Mouse (Mus musculus) c-Kit-negative CD71-positive TER-119-positive erythroid progenitor cells, embryonic 14.5 days (primary cell): Measurements from ENCODE around the gene Lin7a.

Source experiments
- DNase-seq: peaks from one replicate; pipeline ENCODE4 v3.0.0-alpha.2; 2013; ENCODE audit warnings: low read depth, low spot score

Gene Lin7a

DNA sequence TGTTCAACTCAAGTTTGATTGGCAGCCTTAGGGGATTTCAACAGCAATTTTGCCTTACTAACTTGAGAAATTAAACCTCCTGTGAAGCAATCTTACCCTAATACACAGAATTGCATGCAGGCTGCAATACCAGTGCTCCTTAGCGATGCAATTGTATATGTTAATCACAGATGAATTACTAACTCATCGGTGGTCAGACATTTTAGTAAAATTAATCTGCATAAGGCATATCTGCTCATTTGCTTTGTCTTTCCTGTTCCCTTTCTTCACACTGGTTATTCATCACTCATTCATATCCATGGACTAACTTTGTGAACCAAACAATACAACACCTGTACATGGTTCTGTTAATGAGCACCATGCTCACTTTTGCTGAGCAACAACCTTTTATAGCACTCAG is 20.2 kb upstream of the Lin7a start:
- no peak for DNase-seq

DNA sequence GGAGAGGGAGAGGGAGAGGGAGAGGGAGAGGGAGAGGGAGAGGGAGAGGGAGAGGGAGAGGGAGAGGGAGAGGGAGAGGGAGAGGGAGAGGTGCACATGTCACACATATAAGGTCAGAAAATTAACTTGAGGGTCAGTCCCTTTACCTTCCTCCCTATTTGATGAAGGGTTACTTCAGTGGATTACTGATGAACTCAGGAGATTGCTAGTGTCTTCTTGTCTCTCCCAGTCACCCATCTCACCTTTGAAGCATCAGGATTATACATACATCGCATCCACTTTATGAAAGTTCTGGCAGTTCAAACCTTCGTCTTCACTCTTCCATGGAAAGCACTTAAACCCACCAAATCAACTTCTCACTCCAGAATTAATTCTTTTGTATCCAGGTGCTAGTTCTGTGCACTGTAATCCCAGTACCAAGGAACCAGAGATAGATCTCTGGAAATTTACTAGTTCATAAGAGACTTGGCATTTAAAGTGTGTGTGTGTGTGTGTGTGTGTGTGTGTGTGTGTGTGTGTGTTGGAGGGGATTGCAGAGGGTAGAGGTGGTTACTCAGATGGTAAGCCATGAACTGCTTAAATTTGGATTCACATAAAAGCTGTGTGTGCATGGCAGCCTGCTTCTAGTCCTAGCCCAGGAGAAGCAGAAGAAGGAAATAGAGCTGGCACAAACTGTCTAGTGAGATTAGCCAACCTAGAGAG is 19.5 kb upstream of the Lin7a start:
- no peak for DNase-seq

DNA sequence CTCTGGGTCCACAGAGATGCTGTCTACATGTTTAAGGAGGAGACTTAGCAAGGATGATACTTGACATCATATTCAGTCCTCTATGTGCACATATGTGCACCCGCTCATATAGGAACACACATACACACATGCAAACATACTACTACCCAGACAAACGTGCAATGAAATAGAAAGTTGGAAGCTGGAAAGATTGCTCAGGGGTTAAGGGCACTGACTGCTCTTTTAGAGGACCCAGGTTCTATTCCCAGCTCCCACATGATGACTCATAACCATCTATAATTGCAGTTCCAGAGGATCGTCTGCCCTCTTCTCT is 19.0 kb upstream of the Lin7a start:
- DNase-seq = no peak

DNA sequence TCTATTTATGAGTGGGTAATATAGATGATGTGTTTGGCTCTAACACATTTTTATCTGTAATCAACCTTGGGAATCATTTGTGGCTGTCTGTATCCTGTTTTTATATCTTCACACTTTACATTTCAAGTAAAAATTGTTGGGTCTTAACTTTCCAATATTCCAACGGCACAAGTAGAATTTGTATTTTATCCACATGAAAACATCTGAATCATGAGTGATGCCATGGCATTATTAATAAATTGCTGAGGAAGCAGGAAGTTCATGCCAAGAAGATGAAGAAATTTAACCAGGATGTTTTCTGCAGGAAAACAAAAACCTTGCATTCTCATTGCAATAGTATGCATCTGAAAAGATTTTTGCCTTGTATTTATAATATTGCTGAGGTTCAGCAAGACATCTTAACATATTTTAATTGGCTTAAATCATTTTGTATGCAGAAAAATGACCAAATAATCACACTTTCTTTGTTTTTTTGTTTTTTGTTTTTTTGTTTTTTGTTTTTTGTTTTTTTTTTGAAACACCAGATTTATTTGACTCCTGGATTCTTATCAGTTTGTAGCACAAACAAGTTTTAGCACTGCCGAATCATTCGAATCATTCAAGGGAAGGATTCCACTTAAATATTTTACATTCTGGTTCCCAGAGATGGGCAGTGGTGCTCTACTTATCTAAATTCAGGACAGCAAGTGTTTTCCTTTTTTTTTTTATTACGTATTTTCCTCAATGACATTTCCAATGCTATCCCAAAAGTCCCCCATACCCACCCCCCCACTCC is 18.1 kb upstream of the Lin7a start:
- DNase-seq = no peak

DNA sequence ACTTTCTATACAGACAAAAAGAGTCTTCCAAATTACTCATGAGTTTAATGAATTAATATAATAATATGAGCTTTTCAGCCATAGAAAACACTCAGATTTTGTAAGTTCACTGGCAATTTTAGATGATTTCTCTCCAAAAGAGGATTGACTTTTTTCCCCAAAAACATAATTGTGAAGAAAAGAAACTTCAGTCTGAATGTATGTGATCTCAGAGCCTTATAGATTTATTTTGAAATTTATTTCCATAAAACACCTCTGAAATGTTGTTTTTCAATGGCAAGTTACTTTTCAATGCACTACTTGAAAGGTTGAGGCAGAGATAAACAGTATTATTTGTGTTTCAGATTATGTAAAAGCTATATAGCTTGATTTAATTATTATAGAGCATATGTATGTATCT is 16.8 kb upstream of the Lin7a start:
- no peak for DNase-seq

DNA sequence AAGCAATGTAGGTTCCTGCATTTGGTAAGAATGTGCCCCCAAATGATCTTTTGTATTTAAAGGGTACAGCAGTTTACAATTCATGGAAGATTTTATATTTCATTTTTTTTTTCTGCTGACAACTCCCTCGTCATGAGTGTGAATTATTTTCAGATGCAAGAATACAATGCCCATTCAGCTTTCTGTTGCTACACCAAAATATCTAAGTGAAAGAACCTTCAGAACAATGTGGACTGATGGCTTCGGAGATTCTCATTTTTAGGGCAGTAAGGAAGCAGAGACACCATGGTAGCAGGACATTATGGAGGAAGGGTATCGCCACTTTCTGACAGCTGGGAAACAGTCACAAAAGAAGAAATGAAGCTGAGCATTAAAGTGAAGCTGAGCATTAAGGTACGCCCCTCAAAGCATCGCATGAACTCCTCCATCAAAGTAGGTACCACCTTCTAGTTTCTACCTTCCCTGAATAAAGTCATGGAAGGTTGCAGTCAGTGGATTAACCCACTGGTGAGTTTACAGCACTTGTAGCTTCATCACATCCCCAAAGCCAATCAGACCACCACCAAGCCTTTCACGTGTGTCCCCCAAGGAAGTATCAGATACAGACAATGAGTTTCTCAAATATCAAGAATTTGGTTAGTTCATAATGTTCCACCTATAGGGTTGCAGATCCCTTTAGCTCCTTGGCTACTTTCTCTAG is 16.0 kb upstream of the Lin7a start:
- no peak for DNase-seq

DNA sequence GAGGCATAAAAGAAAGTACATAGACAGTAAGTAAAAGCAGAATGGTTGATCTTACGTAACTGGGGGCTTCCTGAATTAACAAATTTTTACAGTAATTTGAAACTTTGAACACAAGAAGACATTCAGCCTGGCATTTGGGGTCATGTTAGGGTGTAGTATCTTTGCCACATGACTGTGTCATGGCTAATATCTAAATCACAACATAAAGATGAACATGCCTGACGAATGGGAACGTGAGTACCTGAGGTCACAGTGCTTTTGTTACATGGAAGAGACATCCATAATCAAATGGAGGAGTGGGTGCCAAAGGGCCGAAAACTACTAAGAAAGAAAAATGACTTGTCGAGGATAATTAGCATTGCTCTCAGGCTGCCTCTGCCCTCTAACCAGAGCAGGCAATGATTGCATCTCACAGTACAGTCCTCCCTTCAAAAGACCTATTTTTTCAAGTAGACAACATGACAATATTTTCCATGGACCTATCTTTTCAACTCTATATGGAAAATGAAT is 15.0 kb upstream of the Lin7a start:
- no peak for DNase-seq

DNA sequence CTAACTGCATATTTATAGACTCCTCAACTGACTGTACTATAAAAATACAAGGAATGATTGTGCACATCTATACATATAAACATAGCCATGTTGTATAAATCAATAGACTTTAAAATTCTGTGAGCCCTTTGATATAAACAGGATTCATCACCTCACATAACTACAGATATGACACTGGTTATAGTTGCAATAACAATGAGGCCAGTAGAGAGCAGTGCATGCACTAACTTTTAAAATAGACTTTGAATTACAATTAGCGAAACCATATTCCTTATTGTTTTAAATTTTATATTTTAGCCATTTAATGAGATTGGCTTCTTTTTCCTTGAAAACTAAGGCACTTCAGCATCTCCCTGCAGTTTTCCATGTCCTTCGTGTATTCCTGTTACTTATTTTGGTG is 11.1 kb upstream of the Lin7a start:
- DNase-seq = no peak

DNA sequence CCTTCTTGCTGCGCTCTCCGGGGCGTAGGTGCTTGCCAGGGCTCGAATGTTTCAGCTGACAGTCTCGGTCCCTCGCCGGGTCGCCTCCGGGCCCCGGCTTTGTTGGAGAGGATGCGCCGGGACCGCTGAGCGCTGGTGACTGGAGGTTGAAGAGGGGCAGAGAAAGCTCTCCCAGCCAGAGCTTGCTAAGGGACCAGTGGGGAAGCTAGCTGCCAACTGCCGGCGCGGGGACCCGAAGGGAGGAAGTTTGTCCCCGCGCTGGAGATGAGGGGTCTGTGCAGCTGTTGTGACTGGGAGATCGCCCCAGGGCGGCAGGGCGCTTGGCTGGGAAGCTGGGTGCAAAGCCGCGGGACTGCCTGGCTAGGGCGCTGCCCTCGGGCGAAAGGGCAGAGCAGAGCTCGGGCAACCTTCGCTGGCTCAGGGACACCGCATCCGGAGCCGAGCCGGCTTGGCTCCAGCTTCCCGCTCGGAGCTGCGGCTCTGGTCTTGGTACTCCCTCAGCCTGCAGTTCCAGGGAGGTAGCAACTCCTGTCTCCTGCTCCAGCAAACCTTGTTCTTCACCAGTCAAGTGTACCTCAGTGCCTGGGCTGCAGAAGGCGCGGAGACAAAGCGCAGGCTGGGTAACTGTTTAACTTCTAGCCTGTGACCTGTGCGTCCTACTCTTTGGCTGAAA is 781 bp downstream of the Lin7a start:
- no peak for DNase-seq

DNA sequence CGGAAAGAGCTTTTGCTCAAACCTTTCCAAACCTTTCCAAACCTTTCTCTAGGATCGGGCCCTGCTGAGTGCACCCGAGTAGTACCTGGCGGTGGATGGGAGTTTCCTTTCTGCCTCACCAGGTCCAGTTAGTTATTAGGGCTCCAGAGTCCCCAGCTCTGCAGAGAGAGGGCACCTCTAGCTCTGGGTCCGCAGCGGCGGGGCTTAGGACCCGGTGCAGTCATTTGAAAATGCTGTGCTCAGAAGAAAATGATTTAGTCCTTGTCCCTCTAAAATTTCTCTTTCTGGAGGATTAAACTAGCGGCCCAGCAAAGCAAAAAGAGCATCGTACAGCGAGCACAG is 1.3 kb downstream of the Lin7a start:
- no peak for DNase-seq

DNA sequence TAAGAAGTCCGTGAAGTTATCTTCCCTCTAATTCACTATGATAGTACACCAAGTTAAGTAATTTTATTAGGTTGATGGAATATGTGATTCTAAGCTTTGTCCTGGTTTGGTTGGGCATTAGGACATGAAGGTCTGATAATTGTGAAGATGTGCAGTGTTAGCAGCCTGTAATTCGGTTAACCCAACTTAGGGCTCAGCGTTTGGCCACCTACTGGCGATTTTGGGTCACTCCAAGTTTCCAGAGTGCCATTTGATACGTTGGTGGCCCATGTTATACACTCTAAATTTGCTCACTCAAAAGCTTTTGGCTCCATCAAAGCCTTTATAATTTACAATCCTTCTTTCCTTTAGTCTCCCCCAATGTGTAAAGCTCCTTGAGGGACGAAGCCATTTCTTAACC is 2.4 kb downstream of the Lin7a start:
- DNase-seq = no peak

DNA sequence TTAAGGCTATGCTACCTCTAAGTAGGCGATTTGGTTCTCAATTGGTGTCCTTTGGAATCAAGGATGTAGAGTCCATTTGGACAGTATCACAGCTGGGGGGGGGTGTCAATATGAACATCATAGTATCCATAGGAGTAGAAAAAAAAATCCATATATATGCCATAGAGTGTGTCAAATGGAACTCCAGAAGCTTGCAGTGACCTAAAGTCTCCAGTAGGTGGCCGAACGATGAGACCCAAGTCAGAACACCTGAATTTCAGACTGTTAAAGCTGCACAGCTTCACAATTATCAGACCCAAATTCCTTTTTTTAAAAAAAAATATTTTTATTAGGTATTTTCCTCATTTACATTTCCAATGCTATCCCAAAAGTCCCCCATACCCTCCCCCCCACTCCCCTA is 3.3 kb downstream of the Lin7a start:
- DNase-seq = no peak

DNA sequence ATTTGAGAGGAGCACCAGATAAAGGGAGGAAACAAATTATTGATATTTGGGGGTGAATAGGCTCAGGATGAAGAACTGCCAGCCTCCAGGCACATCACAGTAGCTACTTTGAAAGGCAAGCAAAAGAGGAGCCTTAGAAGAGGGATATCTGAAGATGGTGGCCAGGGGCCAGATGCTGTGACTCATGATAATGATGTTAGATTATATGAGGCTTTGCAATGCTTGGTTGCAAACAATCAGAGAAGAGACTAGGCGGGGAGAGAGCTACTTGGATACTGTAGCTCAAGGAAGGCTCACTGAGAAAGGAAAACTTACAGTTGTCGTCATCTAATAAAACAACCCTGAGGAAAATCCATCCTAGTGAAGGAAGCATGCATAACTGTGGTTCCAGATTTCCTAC is 5.2 kb downstream of the Lin7a start:
- DNase-seq = no peak

DNA sequence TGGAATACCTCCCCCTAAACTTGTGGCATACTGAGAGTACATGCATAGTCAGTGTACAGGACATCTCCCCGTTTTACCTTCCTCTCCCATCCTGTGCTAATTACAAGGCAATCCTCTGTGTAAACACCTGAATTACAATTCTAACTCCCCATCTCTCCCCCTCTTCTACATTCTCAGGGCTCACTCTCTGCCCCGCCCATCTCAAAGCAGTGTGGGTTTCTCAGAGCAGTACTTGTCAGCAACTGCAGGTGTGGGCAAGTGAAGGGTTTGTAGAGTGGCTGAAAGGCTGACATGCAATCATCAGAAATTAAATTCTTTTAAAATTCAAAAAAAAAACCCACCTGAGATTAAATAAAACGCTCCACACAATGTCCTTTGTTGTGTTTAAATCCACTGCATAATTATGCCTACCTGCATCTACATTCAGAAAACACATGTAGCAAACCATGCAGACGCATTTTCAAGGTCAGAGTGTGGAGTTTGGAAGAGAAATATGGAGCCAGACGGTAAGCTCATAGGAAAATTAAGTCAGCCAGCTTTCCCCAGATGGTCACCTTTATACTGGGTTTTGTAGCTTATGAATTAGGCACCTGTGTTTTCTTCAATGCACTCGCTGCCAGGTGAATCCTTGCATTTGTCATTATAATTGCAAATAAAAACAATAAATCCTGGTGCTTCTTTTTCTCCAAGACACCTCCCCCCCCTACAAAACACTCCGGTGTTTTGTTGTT is 22.6 kb downstream of the Lin7a start:
- no peak for DNase-seq

DNA sequence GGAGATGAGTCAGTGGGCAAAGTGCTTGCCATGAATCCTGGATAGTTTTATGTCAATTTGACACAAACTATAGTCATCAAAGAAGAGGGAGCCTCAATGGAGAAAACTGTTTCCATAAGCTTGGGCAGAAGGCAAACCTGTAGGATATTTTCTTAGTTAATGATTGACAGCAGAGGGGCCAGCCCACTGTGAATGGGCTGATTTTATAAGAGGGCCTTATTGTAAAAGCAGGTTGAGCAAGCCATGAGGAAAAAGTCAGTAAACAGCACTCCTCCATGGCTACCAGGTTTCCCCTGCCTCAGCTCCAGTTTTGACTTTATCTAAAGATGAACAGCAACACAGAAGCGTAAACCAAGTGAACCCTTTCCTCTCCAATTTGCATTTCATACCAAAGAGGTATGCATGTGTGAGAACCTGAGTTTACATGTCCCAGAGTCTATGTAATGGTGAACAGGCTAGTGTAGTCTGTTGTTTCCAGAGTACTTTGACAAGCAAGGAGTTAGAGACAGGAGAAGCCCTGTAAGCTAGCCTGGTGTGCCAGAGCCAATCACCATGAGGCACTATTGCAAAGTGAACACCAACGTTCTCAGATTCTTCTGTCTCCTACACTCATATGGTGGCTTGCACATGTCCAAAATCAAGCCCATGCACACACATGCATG is 29.2 kb downstream of the Lin7a start:
- DNase-seq = no peak

DNA sequence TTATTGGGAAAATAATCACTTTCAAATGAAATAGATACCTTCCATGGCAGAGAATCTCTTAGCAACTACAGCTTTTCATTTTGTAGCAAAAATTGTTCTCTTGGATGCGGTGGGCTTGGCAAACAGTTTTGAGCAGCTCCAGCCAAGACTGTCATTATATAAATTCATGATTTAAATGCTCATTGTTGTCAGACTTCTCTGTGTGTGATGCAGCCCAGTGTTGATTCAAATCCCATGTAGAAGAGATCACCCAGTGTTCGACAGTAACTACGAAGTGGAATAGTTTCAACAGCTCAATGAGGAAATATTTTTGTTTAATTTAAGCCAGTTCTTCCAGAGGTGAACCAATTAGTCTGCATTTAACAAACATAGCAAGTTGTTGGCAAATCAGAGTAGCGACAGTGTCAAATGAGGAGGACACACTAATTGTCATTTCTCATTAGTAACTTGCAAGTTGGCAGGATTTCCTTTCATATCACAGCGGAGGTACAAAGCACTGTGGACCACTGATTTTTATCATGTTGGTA is 39.5 kb downstream of the Lin7a start:
- DNase-seq = no peak

DNA sequence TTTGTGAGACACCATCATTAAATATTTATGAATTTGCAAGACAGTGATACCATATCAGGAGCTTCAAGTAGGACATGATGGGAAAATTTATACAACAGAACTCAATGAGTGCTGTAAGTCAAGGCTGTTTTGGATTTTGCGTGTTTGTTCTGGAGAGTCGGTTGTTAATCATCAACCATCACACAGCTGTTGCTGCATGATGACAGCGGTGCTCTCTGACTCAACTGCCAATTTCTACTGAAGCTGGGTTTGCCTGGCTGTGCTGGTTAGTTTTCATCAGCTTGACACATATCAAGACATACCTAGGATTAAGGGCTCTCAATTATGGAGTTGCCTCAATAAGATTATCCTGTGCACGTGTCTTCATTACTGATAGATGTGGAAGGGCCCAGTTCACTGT is 41.1 kb downstream of the Lin7a start:
- no peak for DNase-seq

DNA sequence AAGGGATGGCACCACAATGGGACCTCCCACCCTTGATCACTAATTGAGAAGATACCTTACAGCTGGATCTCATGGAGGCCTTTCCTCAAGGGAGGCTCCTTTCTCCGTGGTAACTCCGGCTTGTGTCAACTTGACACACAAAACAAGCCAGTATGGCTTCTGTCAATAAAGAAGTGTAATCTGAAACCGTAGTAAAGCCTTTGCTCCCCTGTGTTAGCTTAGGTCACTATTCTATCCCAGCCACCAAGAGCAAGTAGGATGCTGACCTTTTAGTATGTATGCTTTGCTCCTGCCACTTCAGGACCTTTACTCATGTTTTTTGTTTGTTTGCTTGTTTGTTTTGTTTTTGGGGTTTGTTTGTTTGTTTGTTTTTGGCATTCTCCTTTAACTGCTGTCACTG is 41.9 kb downstream of the Lin7a start:
- DNase-seq = no peak

DNA sequence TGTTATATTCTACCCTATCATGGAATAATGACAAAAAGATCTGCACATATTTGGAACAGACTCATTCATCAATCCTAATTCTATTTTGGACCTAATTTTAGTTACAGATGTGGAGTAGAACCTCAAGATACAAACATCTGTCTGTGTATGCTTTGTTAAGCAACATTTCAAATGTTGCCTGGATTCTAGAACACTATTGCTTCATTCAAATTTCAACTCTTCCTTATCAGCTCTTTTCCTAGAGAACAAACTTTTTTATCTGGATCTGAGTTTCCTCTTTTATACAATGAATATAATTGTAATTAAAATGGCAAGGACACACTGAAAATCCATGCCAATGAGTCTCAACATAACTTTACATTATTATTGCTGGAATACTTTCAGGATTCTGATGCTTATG is 43.8 kb downstream of the Lin7a start:
- no peak for DNase-seq

DNA sequence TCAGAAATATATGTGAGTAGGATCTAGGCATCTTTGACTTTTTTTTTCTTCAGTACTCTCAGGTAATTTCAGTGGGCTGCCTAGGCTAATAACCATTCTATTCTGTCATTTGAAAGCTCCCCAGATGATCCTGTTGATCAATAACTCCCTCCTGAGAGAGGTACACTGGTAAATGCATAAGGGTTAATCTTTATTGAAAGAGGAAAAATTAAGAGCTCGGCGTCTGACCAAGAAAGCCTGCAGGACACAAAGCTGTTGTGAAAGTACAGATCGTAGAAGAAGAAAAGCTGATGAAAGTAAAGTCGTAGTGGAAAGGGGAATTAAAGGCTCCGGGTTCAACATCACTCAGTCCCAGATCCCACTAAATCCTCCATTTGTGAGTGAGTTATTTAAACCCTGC is 44.2 kb downstream of the Lin7a start:
- no peak for DNase-seq

DNA sequence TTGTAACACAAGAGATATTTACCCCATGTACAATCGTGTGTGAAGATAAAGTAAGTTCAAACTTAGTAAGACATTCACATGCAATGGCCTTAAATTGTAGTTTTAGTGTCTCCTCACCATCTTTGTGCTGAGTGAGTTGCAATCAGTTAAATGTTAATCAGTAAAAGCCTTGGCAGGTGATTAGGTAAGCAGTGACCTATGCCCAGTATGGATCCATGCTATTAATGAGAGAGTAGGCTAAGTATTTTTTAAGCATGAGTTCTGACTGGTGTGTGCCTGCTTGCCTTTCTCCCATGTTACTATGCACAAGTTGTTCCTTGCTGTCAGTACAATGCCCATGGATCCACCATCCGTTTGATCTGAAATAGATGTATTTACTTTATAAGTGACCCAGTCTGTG is 44.6 kb downstream of the Lin7a start:
- no peak for DNase-seq
